Mouse (Mus musculus): ENCODE measurements around the gene Nkx1-2.

The Nkx1-2 gene
- long read RNA-seq, experiment 1: 0 reads
- long read RNA-seq, experiment 2: 0 reads

DNA sequence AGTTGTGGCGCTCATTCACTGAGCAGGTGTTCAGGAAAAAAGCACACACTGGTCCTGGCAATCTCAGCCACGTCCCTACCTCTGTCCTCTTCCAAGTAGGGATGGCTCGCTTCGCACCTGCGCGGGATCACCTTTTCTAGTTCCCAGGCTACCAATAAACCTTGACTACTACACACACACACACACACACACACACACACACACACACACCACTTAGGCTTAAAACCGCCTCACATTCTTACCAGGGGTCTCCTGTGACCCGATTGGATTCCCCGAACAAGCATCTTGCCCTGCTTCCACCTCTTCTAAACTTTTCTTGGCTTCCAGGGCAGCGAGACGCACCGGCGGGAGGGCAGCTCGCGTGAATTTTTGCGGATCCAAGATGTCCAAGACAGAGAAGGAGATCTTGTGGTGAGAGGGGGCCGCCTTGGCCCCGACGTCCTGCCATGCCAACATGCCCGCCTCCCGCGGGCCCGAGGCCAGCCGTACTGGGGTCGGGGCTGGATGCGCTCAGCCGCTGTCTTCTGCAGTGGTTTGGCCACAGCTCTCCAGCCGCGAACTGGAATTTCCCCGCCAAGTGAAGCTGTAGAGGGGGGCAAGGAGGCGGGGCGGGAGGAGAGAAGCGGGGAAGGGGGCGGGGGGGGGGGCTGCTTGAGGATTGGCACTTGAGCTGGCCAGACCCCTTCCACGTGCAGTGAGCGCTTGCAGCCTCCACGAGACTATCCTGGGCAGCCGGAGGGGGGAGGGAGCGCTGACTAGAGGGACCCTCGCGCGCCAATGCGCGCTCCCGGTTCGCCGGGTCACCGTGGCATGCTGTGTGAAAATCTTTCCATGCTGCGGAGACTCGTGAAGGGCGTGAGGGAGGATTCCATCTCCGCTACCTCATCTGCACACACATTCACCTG is at the start of gene Nkx1-2:
Nkx1-2 (minus strand) TSS at position 567 of the 905 bp plus-strand sequence.
- intact Hi-C loops (cut with DNase I): no loop called here

DNA sequence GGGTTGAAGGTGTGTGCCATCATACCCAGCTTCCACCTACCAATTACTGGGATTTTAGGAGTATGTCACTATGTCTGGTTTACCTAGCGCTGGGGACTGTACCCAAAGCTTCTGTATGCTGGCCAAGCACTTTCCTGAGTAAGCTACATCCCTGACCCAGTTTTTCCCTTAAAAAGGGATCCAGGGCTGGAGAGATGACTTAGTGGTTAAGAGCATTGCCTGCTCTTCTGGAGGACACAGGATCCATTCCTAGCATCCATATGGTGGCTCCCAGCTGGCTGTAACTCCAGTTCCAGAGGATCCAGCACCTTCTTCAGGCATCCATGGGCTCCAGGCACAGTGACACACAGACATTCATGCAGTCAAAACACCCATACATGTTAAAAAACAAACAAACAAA is 47.1 kb upstream of the Nkx1-2 start:
- intact Hi-C loops (cut with DNase I): no loop called here

DNA sequence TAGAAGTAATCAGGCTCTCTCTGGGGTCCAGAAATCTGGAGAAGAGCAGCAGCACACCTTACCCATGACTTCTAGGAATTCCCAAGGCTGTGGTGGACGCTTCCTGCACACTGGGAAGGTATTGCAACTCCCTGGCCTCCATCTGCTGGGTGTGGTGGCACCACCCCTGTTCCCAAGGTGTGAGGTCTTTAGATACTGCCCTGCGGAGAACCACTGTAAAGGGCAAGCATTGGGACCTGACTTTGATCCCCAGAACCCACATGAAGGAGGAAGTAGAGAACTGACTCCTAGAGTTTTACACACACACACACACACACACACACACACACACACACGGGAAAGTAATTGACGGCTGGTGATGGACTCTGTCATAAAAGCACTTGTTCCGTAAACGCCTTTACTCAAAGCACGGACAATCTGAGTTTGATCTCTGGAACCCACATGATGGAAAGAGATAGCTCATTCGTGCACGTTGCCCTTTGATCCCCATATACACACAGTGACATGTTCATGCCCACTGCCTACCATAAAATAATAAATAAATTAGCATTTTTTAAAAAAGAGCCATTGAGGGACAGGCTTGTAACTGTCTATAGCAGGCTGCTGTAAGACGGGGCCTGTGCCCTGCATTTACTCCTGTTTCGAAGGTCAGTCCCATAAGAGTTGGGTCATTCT is 45.3 kb upstream of the Nkx1-2 start:
- intact Hi-C loops (cut with DNase I): no loop called here

DNA sequence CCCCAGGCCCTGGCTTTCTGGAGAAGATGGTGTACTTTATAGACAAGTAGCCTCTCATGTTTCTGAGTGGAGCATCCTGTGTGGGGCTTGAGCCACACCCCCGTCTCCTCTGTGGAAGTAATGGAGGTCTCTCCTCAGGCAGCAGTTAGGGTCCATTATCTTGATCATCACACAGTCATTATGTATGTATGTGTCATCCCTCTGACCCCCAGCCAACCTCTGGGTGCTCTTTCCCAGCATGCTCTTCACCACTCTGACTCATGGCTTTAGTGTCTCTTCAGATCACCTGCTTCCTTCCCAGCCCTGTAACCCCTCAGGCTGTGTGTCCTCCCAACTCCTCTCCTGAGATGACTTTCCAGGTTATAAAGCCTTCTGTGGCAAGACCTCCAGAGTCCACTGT is 42.2 kb upstream of the Nkx1-2 start:
- intact Hi-C loops (cut with DNase I): no loop called here

DNA sequence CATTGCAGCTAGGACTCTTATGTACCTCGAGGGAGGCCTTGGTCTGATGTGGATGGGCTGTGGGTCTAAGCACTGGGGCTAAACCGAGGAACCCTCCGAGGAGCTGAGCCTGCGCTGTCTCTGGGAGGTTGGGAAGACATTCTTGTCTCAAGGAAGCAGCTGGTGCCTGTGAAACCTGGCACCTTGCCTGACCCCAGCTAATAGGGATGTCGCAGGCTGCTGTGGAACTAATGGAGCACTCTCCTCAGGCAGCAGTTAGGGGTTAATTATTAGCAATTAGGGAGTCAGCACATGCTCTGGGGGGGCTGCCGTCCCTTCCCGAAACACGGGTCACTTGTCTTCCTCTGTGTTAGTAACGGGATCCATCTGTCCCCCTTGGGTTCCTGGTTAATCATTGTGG is 41.5 kb upstream of the Nkx1-2 start:
- intact Hi-C loops (cut with DNase I): no loop called here

DNA sequence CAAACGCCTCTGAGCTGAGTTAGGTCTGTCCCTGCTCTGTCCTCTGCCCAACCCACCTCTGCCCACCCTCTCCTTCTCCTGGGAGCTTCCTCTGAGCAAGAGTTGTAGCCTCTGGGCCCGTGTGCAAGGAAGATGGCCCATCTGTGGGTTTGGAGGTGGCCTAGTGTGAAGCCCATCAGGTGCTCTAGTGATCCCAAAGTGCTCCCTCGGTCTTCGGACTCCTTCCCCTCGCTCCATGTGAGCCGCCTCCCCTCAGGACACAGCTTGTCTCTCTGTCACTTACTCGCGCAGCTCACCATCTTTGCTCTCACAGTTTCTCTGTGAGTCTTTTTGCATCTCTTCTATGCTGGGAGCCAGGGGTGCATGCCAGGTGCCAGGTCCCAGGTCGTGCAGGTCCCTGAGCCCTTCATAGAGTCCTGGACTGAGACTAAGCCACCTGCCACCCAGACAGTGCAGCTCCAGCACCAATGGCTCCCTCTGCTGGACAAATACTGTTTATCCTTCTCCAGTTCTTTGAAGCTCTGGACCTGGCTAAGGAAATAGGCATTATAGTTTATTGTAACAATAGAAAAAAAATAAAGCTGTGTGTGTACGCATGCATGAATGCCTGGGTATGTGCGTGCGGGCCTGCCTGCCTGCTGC is 39.1 kb upstream of the Nkx1-2 start:
- intact Hi-C loops (cut with DNase I): loop anchor here (5.0 kb wide), 1 partner anchor 61 kb away; the partner anchor contains the start of gene Oat

DNA sequence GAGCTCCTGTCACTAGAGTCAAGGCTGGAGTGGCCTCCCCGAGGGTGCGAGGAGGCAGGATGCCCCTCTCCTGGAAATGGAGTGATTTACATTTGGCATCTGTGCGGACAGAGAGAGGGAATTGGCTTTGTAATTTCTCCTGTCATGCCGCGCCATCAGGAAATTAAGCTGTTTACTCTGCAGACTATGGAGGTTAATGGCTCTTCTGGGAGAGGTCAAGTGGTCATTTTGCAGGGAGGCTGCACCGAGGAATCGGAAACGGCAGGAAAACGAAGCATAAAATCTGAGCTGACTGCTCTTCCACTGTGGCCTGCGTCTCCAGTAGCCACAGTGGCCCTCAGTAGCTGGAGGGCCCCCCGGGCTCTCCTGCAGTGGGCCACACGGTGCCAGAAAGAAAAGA is 37.9 kb upstream of the Nkx1-2 start:
- intact Hi-C loops (cut with DNase I): loop anchor here (5.0 kb wide), 1 partner anchor 60 kb away; the partner anchor contains the start of gene Oat

DNA sequence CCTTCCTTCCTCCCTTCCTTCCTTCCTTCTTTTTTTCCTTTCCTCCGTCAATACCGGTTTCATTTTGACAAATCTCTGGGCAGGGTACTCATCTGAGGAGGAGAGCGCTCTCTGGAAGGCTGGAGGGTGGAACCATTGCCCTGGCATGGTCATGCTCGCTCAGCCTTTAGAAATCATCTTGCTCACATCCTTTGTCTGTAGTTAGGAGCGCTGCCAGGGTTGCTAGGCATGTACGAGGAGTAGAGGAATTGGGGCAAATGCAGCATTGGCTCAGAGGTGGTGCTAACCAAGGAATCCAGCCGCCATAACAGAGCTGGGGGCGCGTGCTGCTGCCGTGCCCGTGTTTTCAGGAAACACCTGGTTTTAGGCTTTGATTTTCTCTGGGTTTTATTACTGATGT is 31.9 kb upstream of the Nkx1-2 start:
- intact Hi-C loops (cut with DNase I): no loop called here

DNA sequence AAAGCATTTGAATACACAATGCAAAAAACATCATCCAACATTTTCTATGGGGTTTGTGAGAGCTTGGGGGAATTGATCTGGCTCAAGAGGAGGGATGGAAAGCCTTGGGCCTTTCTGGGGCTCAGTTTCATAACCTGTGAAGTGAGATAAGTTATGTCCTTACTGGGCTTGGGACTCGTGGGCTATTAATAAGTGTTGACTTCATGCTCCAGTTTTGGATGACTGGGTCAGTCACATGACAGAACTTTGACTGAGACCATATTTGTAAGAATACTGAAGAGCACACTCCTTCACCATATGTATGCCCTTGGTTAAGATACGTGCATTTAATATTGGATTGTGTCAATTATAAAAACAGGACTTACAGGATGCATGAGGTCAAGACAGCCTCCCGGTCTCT is 28.0 kb upstream of the Nkx1-2 start:
- intact Hi-C loops (cut with DNase I): no loop called here

DNA sequence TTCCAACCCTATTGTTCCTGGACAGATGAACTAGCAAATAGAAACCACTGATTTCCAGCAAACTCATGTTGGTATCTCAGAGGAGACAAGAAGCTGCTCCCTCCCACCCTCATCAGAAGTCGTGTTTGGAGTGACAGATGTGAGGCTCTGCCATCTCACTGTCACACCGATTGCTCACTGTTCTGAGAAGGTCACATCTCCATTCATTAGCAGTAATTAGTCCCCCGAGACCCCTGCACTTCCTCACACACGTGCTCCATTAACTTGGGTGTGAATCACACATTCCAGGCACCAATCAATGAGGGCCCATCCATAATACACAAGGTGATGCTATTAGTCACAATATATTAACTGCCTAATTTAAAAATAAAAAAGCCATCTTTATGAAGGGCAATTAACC is 26.7 kb upstream of the Nkx1-2 start:
- intact Hi-C loops (cut with DNase I): no loop called here

DNA sequence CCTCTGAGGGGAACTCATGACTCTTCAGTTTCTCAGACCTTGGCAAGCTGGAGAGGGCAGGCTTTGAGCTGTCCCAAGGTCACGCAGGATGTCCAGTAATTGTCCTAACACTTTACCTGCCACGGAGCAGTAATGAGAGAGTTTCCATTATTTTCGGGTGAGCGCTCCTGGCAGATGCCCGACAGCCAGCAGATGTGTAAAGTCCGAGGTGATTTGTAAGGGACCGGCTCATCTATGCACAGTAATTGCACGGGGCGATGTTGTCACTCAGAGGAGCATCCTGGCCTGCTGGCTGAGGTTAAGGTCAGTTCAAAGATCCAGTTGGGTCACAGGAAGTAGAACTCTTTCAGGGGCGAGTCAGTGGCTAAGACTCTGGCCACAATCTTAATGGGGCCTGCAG is 24.7 kb upstream of the Nkx1-2 start:
- intact Hi-C loops (cut with DNase I): no loop called here

DNA sequence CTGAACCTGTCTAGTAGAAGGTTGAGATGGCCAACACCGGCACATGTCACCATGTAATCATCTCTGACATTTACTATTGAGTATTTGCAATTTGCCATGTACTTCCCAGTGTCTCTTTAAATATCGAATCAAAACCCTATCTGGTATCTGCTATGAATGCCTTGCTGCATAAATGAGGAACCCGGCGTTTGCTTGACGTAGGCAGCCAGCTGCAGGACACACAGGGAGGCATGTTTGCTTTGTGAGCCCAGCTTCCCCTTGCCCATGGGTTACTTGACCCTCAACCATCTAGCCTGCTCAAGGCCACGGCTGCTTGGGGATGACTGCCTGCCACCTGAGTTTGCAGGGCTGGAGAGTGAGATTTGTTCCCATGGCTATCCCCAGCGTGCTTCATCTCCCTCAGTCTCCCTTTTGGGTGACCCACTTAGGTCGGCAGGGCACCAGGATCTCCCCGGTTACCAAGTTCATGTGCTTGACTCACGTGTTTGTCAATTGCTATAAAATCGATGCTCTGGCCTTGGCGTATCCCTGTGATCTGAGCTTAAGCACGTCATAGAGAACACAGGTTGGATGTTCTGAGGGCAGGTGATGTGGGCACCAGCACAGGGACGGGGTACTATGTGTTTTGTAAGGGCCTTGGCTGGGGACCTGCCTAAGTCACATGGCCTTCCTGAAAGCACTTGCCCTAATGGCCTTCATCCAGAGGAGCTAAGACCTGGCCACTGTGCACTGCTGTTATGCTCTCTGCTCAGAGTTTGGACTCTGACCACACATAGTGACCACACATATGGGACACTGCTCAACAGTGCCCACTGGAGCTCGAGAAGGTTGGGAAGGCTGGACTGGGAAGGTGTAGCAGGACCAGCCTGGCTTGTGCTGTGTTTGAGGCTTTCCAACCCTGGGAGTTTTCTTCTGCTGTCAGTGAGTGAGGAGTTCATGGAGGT is 20.8 kb upstream of the Nkx1-2 start:
- intact Hi-C loops (cut with DNase I): no loop called here

DNA sequence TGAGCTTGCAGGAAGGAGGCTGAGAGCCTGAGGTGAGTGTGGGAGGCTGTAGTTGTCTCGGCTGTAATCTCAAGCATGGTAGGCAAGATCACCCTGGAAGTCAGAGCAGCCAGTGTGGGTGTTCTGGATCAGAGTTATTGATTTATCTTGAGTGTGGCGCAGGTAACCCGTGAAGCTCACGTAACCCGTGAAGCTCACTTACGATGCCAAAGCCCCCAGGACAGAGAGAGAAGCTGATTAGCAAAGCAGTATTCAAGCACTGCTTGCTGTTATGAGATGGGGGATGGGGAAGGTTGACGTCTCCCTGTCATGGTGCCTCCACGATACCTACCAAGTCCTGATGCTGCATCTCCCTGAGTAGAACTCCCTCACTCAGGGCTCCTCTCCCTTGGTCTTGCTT is 20.1 kb upstream of the Nkx1-2 start:
- intact Hi-C loops (cut with DNase I): no loop called here

DNA sequence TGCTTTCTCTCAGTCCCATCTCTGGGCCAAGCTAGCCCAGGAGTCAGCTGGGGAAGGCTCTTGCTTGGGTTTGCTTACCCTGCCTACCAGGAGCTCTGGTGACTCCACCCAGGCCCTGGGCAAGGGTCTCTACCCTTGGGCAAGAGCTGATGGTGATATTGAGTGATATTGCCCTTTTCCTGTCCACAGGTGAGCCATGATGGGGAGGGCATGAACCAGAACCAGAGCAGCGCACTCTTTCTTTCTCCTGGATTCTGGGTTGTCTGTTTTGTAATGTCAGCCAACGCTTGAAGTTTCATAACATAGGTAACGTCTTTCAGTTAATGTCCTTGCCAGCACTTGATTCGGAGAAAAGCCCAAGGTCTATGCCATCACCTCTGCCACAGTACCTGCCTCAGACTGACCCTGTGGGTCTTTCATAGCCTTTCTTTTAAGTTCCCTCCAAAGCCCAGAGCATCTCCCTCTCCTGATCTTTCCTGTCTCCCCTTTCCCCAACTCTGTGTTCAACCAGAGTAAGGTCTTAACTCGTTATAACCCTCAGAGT is 17.7 kb upstream of the Nkx1-2 start:
- intact Hi-C loops (cut with DNase I): no loop called here

DNA sequence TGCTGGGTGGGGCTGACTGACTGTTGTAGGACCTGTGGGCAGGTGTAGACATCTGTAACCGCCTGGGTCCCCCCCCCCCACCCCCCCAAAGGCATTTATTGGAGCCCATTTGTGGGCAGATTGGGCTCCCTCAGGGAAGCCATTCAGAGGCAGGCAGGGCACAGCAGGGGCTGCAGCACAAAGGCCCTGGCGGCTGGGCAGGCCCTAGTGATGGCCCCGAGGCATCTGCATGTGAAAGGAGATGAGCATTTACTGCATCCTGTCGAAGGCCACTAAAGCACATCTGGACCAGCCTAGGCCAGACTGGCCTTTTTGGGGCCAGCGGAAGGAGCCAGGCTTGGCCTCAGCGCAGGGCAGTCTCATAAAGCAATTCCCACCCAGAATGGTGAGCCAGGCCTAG is 17.0 kb upstream of the Nkx1-2 start:
- intact Hi-C loops (cut with DNase I): no loop called here

DNA sequence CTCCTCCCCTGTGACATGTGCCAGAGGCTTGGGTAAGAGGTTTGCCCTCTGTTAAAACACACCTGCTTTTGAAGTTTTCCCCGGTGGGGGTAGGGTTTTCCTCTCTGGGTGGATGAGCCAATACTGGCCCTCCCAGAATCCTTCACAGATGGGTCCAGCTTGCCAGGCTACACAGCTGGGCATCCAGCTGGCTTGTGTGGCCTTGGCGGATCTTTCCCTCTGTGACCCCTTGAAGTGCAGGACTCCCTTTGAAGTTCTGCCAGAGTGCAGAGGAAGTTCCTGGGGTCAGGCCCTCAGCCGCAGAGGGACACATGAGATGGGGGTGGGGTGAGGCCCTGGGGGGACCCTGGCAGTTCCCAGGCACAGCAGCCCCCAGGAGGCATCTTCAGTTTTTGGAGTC is 15.9 kb upstream of the Nkx1-2 start:
- intact Hi-C loops (cut with DNase I): no loop called here

DNA sequence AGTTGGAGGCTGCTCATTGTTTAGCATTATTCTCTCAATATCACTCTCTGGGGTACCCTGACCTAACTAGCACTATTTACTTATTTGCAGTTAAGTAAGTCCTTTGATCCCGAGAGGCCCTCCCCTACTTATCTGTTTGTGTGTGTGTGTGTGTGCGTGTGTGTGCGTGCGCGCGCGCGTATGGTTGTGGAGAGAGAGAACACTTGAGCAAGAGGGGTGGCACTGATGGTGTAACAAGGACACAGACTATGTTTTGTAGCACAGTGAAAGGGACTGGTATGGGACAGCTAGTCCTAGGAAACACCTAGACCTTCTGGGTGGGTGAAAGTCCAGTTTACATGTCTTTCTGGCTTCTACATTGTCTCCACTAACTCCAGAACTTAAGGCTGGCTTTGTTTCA is 12.1 kb upstream of the Nkx1-2 start:
- intact Hi-C loops (cut with DNase I): no loop called here

DNA sequence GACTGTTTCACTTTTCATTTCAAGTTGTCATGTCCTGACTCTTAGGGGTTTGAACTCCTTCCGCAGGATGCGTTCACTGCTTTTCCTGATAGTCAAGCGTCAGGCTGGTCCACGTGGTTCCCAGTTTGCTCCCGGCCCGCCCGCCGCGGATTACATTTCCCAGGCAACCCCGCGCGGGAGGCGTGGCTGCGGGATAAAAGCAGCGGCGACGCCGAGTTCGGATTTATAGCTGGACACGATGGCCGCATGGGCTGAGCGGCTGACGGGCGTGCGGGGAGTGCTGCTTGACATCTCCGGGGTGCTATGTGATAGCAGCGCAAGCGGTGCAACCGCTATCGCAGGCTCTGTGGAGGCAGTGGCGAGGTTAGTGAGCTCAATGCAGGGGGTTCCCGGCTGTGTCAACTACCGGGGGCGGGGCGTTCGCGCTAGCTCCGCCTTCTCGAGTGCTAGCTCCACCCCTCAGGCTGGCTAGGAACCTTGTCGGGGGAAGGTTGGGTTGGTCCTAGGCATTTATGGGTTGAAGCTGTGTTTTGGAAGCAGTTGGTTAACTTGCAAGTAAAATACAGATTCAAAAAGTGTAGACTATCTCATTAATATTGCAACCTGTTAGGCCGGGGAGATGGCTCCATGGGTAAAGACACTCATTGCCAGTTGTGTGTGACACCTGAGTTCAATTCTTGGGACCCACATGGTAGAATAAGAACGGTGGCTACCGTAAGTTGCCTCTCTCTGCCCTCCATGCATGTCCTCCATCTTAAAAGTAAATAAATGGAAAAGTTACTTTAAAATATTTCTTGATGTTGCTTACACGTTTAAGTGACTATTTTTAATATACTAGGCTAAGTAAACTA is 11.3 kb upstream of the Nkx1-2 start, which contains the start of gene Lhpp:
Lhpp (plus strand) TSS at position 171 of the 851 bp plus-strand sequence.
- intact Hi-C loops (cut with DNase I): no loop called here

DNA sequence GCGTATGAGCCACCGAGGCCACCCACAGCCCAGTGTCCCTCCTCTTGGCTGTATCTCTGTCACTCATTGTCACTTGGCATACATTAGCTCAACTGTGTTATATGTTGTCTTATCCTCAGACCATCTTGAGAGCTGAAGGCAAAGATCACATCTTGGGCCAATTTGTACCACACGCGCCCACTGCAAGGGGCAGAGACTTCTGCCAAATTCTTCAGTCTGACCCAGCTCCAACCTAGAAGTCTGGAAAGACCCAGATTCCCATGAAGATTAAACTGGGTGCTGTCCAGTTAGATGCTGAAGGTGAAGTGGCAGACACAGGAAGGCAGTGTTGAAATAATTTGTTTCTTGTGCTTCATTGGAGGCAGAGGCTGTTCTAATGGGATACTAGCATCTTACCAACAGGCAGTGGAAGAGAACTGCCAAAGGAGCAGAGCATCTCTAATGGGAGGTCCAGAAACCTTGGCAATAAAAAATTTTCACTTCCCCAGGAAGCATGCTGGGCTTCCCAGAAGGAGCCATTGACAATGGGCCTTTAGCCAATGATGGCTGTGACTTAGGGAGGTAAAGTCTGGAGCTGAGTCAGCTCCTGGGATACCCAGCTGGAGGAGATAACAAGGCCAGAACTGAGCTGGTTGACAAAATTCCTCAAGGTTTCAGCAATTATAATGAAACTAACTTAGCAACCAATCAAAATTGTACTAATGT is 9.0 kb upstream of the Nkx1-2 start:
- intact Hi-C loops (cut with DNase I): no loop called here

All from adrenal gland (tissue).